Mouse (Mus musculus) C2C12 (cell line): ENCODE results near the gene Trmt2a. TPM values are rescaled to one million over a fixed set of nuclear protein-coding genes. Genes with fewer than 3 reads are reported as not detected.

Experiments used
- H3K27me3 ChIP-seq: one replicate; pipeline ENCODE4 v1.6.1; 2011; ENCODE audit not compliant: control insufficient read depth, insufficient read depth, insufficient read length
- H3K36me3 ChIP-seq: one replicate; pipeline ENCODE4 v1.6.1; 2011; ENCODE audit not compliant: control insufficient read depth, insufficient read depth
- H3K4me3 ChIP-seq: one replicate; pipeline ENCODE4 v1.5.1; 2011; ENCODE audit warnings: mild to moderate bottlenecking, control low read depth; ENCODE audit not compliant: poor library complexity, insufficient read depth, severe bottlenecking
- H3K79me2 ChIP-seq: one replicate; pipeline ENCODE4 v1.6.1; 2011; ENCODE audit not compliant: control insufficient read depth, insufficient read depth
- H3K79me3 ChIP-seq: one replicate; pipeline ENCODE4 v1.6.1; 2011; ENCODE audit warnings: low read depth, control low read depth
- H3ac ChIP-seq: one replicate; pipeline ENCODE3; 2011; ENCODE audit warnings: low read depth; ENCODE audit not compliant: control insufficient read depth, insufficient read length
- CEBPB ChIP-seq: IDR thresholded peaks from one replicate; pipeline ENCODE4 v1.6.1; 2011; ENCODE audit warnings: low read depth, mild to moderate bottlenecking, control low read depth, moderate library complexity
- CTCF ChIP-seq: IDR thresholded peaks from one replicate; pipeline ENCODE4 v1.5.1; 2011; ENCODE audit not compliant: control insufficient read depth, insufficient read depth, insufficient read length
- FOSL1 ChIP-seq: IDR thresholded peaks from one replicate; pipeline ENCODE4 v1.8.0; 2011; ENCODE audit warnings: mild to moderate bottlenecking, low read length; ENCODE audit not compliant: poor library complexity, insufficient read depth, severe bottlenecking
- MAX ChIP-seq: IDR thresholded peaks from one replicate; pipeline ENCODE4 v1.6.1; 2011; ENCODE audit warnings: mild to moderate bottlenecking, control low read depth
- MYOD1 ChIP-seq: IDR thresholded peaks from one replicate; pipeline ENCODE4 v1.6.1; 2011; ENCODE audit warnings: low read depth; ENCODE audit not compliant: control insufficient read depth, insufficient read length
- MYOG ChIP-seq: IDR thresholded peaks from one replicate; pipeline ENCODE4 v1.6.1; 2011; ENCODE audit not compliant: control insufficient read depth, insufficient read length; ENCODE audit errors: extremely low read depth
- USF1 ChIP-seq: IDR thresholded peaks from one replicate; pipeline ENCODE4 v1.6.1; 2011; ENCODE audit warnings: low read depth, mild to moderate bottlenecking, control low read depth, moderate library complexity
- polyA plus RNA-seq: library from polyadenylated mRNA; unstranded; fragments of >200 nt; fragmentation: generic; extraction: Trizol; gene quantifications from one replicate; pipeline ENCODE4 v1.2.1, GENCODE M21; 2012; ENCODE audit warnings: missing spikeins

The Trmt2a gene
- polyA plus RNA-seq, 1 experiment, result 79.2 TPM

GRCm38 (mm10) chr16:18247521-18248399 lies 719 bp upstream of the Trmt2a start:
- peak overlapping the region; percentile 97 for H3K4me3 ChIP-seq
- peak overlapping the region; percentile 99 for H3ac ChIP-seq
- peaks cover 70% of the 10 kb centered on the region for H3K79me3 ChIP-seq
- TF ChIP-seq CEBPB, result no peak
- H3K79me2 ChIP-seq, result peaks cover 96% of the 10 kb centered on the region
- H3K36me3 ChIP-seq, result peaks cover 80% of the 10 kb centered on the region
- no peaks in the 10 kb centered on the region for H3K27me3 ChIP-seq

GRCm38 (mm10) chr16:18249364-18249967 lies 987 bp downstream of the Trmt2a start:
- Histone ChIP-seq H3K27me3 (no peaks in the 10 kb centered on the region), H3K79me2 (peaks cover 79% of the 10 kb centered on the region), H3K36me3 (peaks cover 80% of the 10 kb centered on the region), H3ac (peak overlapping the region; percentile 82), H3K79me3 (peaks cover 55% of the 10 kb centered on the region), H3K4me3 (peak overlapping the region; percentile 97)
- no peak for TF ChIP-seq CTCF
- TF ChIP-seq CEBPB, result no peak
- TF ChIP-seq MAX, result no peak
- no peak for TF ChIP-seq FOSL1
- no peak for TF ChIP-seq MYOG
- TF ChIP-seq MYOD1, result no peak
- no peak for TF ChIP-seq USF1

GRCm38 (mm10) chr16:18250231-18250630 lies 1.8 kb downstream of the Trmt2a start:
- Histone ChIP-seq H3ac (no peak overlapping the region), H3K36me3 (peaks cover 80% of the 10 kb centered on the region), H3K4me3 (peak overlapping the region; percentile 97), H3K79me3 (peaks cover 48% of the 10 kb centered on the region), H3K27me3 (no peaks in the 10 kb centered on the region), H3K79me2 (peaks cover 71% of the 10 kb centered on the region)
- TF ChIP-seq CEBPB (no peak), MYOD1 (no peak), CTCF (no peak), USF1 (no peak), MAX (no peak), MYOG (no peak), FOSL1 (no peak)

- Histone ChIP-seq H3K36me3 (peaks cover 80% of the 10 kb centered on the region), H3K27me3 (no peaks in the 10 kb centered on the region), H3K79me2 (peaks cover 63% of the 10 kb centered on the region), H3K79me3 (peaks cover 39% of the 10 kb centered on the region), H3ac (no peak overlapping the region), H3K4me3 (peak overlapping the region; percentile 97)
- TF ChIP-seq CEBPB, result no peak
- TF ChIP-seq CTCF, result no peak
- no peak for TF ChIP-seq MYOG
- TF ChIP-seq MYOD1, result no peak
- TF ChIP-seq USF1, result no peak
- no peak for TF ChIP-seq MAX
- no peak for TF ChIP-seq FOSL1
Observed at GRCm38 (mm10) chr16:18250828-18251790, 2.6 kb downstream of the Trmt2a start.

GRCm38 (mm10) chr16:18252736-18253135 lies 4.3 kb downstream of the Trmt2a start:
- Histone ChIP-seq H3K4me3 (no peak overlapping the region), H3K79me3 (peaks cover 23% of the 10 kb centered on the region), H3ac (no peak overlapping the region), H3K79me2 (peaks cover 46% of the 10 kb centered on the region), H3K36me3 (peaks cover 81% of the 10 kb centered on the region), H3K27me3 (no peaks in the 10 kb centered on the region)
- TF ChIP-seq FOSL1, result no peak
- no peak for TF ChIP-seq CEBPB
- no peak for TF ChIP-seq MAX
- no peak for TF ChIP-seq CTCF
- no peak for TF ChIP-seq MYOD1
- TF ChIP-seq USF1, result no peak
- TF ChIP-seq MYOG, result no peak
